Mouse (Mus musculus): ENCODE data around the gene Sord. TPM values are rescaled to one million over a fixed set of nuclear protein-coding genes. Genes with fewer than 3 reads are reported as not detected.

Sord gene
- polyA plus RNA-seq, 1 experiment from 2014 or later = 41.6 TPM

GRCm38 (mm10) chr2:122298596-122299490 is 64.3 kb downstream of the Sord start, which contains the start of gene Duoxa2:
TSS of gene Duoxa2 (plus strand) at chr2:122298900.
- H3K27ac ChIP-seq = no peak within 1 kb of the TSS
- H3K4me2 ChIP-seq = peak within 1 kb of the TSS; percentile 52
- H3K9ac ChIP-seq = no peak within 1 kb of the TSS
- peak within 1 kb of the TSS; percentile 33 for H3K4me3 ChIP-seq (replicated peaks)
- peaks cover 100% of the 10 kb centered on the region for H3K27me3 ChIP-seq
- peaks cover 46% of the 10 kb centered on the region for H3K4me1 ChIP-seq
- ATAC-seq (replicated peaks; ENCODE audit: low FRiP score) = no peak
- no peaks in the 10 kb centered on the region for H3K9me3 ChIP-seq (replicated peaks)
- H3K36me3 ChIP-seq = no peaks in the 10 kb centered on the region
- under 1% methylated on average over 43 of the region's 43 CpGs for WGBS

GRCm38 (mm10) chr2:122299911-122300655 is 65.5 kb downstream of the Sord start:
- Histone ChIP-seq H3K9me3 (replicated peaks) (no peaks in the 10 kb centered on the region), H3K9ac (no peak overlapping the region), H3K4me1 (peaks cover 43% of the 10 kb centered on the region), H3K27me3 (peaks cover 99% of the 10 kb centered on the region), H3K4me3 (replicated peaks) (no peak overlapping the region), H3K27ac (no peak overlapping the region), H3K4me2 (no peak overlapping the region), H3K36me3 (no peaks in the 10 kb centered on the region)
- 10% methylated on average over 14 of the region's 14 CpGs for WGBS
- ATAC-seq (replicated peaks; ENCODE audit: low FRiP score) = no peak

- no peak for ATAC-seq (replicated peaks; ENCODE audit: low FRiP score)
- Histone ChIP-seq H3K27ac (no peak overlapping the region), H3K9me3 (replicated peaks) (no peaks in the 10 kb centered on the region), H3K4me1 (peaks cover 42% of the 10 kb centered on the region), H3K36me3 (no peaks in the 10 kb centered on the region), H3K9ac (no peak overlapping the region), H3K27me3 (peaks cover 99% of the 10 kb centered on the region), H3K4me2 (peak overlapping the region; percentile 62), H3K4me3 (replicated peaks) (peak overlapping the region; percentile 39)
- 3% methylated on average over 14 of the region's 14 CpGs for WGBS
Measured at GRCm38 (mm10) chr2:122300656-122301020, 66.1 kb downstream of the Sord start.

- Histone ChIP-seq H3K27me3 (peaks cover 99% of the 10 kb centered on the region), H3K9me3 (replicated peaks) (no peaks in the 10 kb centered on the region), H3K9ac (0 out of 2 replicates have a peak overlapping the region, but pooled peaks have one; percentile 9), H3K4me3 (replicated peaks) (peak overlapping the region; percentile 39), H3K27ac (no peak overlapping the region), H3K4me2 (peak overlapping the region; percentile 62), H3K4me1 (peaks cover 42% of the 10 kb centered on the region), H3K36me3 (no peaks in the 10 kb centered on the region)
- WGBS = under 1% methylated on average over 48 of the region's 48 CpGs
- no peak; the same call in 1 of the 2 replicates for ATAC-seq (replicated peaks; ENCODE audit: low FRiP score)
Measured at GRCm38 (mm10) chr2:122301081-122301920, 66.8 kb downstream of the Sord start.

GRCm38 (mm10) chr2:122301921-122302573 is 67.5 kb downstream of the Sord start:
- peak overlapping the region; percentile 39 for H3K4me3 ChIP-seq (replicated peaks)
- no peaks in the 10 kb centered on the region for H3K36me3 ChIP-seq
- WGBS = 7% methylated on average over 23 of the region's 23 CpGs
- no peaks in the 10 kb centered on the region for H3K9me3 ChIP-seq (replicated peaks)
- no peak overlapping the region for H3K9ac ChIP-seq
- no peak for ATAC-seq (replicated peaks; ENCODE audit: low FRiP score)
- H3K4me1 ChIP-seq = peaks cover 40% of the 10 kb centered on the region
- no peak overlapping the region for H3K27ac ChIP-seq
- peaks cover 99% of the 10 kb centered on the region for H3K27me3 ChIP-seq
- H3K4me2 ChIP-seq = peak overlapping the region; percentile 62

GRCm38 (mm10) chr2:122302574-122303241 is 68.2 kb downstream of the Sord start:
- Histone ChIP-seq H3K9me3 (replicated peaks) (no peaks in the 10 kb centered on the region), H3K4me2 (no peak overlapping the region), H3K4me3 (replicated peaks) (no peak overlapping the region), H3K27me3 (peaks cover 99% of the 10 kb centered on the region), H3K36me3 (no peaks in the 10 kb centered on the region), H3K27ac (no peak overlapping the region), H3K9ac (no peak overlapping the region), H3K4me1 (peaks cover 34% of the 10 kb centered on the region)
- ATAC-seq (replicated peaks; ENCODE audit: low FRiP score) = no peak; the same call in 1 of the 2 replicates
- WGBS = 15% methylated on average over 9 of the region's 9 CpGs

- no peak for ATAC-seq (replicated peaks; ENCODE audit: low FRiP score)
- Histone ChIP-seq H3K4me3 (replicated peaks) (no peak overlapping the region), H3K9ac (no peak overlapping the region), H3K4me1 (peaks cover 17% of the 10 kb centered on the region), H3K27me3 (peaks cover 97% of the 10 kb centered on the region), H3K9me3 (replicated peaks) (no peaks in the 10 kb centered on the region), H3K4me2 (no peak overlapping the region), H3K36me3 (no peaks in the 10 kb centered on the region), H3K27ac (no peak overlapping the region)
- 92% methylated on average over 6 of the region's 6 CpGs for WGBS
Measured at GRCm38 (mm10) chr2:122304544-122304943, 70.0 kb downstream of the Sord start.

- no peak for ATAC-seq (replicated peaks; ENCODE audit: low FRiP score)
- Histone ChIP-seq H3K36me3 (no peaks in the 10 kb centered on the region), H3K9me3 (replicated peaks) (no peaks in the 10 kb centered on the region), H3K27me3 (peaks cover 97% of the 10 kb centered on the region), H3K4me2 (no peak overlapping the region), H3K9ac (no peak overlapping the region), H3K4me1 (peaks cover 17% of the 10 kb centered on the region), H3K4me3 (replicated peaks) (no peak overlapping the region), H3K27ac (no peak overlapping the region)
- 78% methylated on average over 16 of the region's 16 CpGs for WGBS
Measured at GRCm38 (mm10) chr2:122305097-122305892, 70.7 kb downstream of the Sord start.

- no peaks in the 10 kb centered on the region for H3K36me3 ChIP-seq
- no peak overlapping the region for H3K9ac ChIP-seq
- 51% methylated on average over 4 of the region's 4 CpGs for WGBS
- no peak for ATAC-seq (replicated peaks; ENCODE audit: low FRiP score)
- no peak overlapping the region for H3K4me2 ChIP-seq
- no peak overlapping the region for H3K27ac ChIP-seq
- H3K4me3 ChIP-seq (replicated peaks) = no peak overlapping the region
- no peaks in the 10 kb centered on the region for H3K9me3 ChIP-seq (replicated peaks)
- H3K4me1 ChIP-seq = peaks cover 11% of the 10 kb centered on the region
- H3K27me3 ChIP-seq = peaks cover 97% of the 10 kb centered on the region
Measured at GRCm38 (mm10) chr2:122306184-122306583, 71.6 kb downstream of the Sord start.

- H3K27me3 ChIP-seq = peaks cover 97% of the 10 kb centered on the region
- no peak for ATAC-seq (replicated peaks; ENCODE audit: low FRiP score)
- H3K9ac ChIP-seq = no peak overlapping the region
- H3K4me3 ChIP-seq (replicated peaks) = no peak overlapping the region
- WGBS = 46% methylated on average over 3 of the region's 3 CpGs
- H3K27ac ChIP-seq = no peak overlapping the region
- no peaks in the 10 kb centered on the region for H3K36me3 ChIP-seq
- no peaks in the 10 kb centered on the region for H3K9me3 ChIP-seq (replicated peaks)
- H3K4me2 ChIP-seq = no peak overlapping the region
- H3K4me1 ChIP-seq = peaks cover 11% of the 10 kb centered on the region
Measured at GRCm38 (mm10) chr2:122309647-122310046, 75.1 kb downstream of the Sord start.
